Mouse (Mus musculus) cerebellum, adult 11-12 months (tissue): ENCODE data around the gene Mas1.

Experiments
- DNase-seq: peaks from one replicate; pipeline ENCODE4 v3.0.0; 2022

Mas1 gene

DNA sequence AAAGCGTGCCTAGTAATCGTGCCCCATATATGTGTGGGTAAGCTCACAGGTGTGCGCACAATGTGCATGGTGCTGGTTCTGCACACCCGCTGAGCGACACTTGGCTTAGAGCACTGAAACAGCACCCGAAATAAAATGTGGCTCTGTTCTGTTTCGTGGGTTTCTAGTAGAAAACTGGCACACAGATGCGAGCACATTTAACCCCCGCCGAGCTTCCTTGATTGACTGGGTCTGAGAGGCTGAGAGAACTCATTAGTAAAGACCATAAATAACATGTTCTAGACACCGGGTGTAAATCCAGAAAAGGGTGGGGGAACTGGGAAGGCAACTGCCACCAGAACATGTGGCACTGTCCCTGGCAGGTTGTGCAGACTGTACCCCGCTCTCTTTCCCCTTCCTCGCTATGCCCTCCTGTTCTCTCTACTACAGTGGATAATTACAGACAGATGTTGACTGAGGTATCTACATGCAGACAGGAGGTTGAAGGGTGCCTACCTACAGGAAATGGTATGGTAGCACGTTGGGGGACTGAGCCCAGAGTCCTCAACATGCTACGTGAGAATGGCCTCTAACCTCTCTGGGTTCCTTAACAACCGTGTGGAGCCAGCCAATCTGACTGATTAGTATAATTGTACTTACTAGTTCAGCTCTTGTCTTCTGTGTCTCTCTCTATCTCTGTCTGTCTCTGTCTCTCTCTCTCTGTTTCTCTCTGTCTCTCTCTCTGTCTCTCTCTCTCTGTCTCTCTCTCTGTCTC lies 4.5 kb upstream of the Mas1 start:
- DNase-seq = peak; percentile 58

DNA sequence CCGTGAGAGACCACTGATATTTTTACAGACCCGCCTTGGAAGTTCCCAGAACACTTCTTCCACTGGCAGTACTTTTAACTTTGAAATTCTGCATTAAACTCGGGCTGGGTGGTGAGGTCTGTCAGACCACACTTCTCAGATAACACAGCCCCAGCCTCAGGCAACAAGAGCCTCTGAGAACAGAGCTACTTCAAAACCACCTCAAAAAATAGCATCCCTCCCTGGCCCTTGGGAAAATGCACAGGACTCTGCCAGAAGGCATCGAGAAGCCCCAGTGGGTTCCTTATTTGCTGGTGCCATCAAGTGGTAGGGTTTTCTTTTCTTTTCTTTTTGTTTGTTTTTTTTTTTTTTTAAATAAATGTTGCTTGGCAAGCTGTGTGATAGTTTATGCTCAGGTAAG lies 697 bp upstream of the Mas1 start:
- DNase-seq = no peak

DNA sequence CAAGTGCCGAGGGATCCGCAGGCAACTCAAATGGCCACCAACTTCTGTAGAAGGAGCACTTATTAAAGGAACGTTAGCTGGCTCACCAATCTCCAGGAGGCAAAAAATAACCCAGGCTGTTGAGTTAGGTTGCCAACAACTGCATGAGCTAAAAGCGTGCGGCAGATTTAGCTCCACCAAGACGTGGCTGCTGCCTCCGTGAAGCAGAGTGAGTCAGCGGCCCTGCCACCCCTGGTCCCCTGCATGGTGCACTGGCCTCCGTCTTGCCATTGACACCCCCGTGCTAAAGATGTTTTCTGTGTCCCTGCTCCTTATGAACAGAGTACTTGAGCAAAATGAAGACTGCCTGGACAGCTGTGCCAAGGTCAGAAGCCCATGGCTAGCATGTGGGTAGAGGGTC lies 1.1 kb downstream of the Mas1 start:
- DNase-seq = no peak

DNA sequence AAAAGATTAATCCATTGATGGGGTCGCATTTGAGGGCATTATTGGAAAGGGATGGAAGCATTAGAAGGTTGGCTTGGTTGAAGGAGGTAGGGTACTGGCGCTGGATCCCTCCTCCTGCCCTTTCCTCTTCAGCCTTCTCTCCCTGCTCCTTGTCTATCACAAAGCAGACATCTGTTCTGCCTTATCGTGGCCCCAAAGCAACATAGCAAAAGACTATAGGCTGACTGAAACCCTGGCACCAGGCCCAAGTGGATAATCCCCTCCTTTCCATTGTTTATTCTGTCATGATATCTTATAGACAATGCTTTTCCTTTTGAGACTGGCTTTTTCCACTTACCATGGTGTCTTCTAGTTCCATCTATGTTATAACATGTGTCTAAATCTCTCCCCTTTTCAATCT lies 2.5 kb downstream of the Mas1 start:
- DNase-seq = no peak

DNA sequence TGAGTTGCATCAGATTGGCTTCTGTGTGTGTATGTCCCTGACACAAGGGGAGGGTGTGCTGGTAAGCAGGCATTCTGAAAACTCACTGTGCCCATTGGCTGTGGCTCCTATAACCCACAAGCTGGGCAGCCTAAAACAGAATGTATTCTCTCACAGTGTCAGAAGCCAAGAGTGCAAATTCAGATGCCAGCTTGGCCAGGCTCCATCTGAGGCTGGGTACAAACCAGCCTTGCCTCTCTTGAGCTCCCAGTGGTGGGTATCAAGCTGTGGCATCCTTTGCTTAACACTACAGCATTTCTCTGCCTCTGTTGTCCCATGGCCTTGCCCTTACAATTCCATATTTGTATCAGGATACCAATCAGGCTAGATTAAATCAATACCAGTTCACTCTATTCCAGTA lies 3.8 kb downstream of the Mas1 start:
- peak; percentile 37 for DNase-seq

DNA sequence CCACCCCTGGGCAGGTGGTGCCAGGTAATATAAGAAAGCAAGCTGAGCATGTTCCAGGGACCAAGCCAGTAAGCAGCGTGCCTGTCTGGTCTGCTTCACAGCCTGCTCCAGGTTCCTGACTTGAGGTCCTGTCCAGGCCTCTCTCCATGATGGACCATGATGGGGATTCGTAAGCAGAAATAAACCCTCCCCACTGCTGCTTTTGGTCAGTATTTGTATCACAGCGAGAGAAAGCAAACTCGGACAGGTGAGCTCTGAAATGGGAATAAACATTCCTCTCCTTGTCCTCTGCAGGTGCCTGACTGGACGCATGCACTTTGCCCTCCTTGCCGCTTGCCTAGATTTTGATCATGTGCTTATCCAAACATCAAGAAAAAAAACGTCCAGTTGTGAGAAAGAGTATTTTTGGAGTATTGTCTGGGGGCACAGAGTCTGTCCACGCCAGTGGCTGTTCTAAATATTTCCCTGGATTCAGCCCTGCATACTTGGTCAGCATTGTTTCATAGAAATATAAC lies 8.9 kb downstream of the Mas1 start:
- DNase-seq = no peak

DNA sequence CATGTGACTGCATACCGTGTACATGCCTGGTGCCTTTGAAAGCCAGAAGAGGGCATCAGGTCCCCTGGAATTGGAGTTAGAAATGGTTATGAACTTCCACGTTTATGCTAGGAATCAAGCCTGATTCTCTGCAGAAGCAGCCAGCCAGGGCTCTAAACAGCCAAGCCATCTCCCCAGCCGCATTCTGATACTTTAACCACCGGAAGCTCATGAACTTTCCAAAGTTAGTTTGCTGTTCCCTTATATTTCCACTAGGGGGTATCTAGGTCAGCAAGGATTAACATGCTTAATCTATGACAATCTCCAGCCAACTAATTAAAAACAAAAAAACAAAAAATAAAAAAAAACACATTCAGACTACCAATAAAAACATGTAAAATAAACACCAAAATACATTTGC lies 9.9 kb downstream of the Mas1 start:
- no peak for DNase-seq

DNA sequence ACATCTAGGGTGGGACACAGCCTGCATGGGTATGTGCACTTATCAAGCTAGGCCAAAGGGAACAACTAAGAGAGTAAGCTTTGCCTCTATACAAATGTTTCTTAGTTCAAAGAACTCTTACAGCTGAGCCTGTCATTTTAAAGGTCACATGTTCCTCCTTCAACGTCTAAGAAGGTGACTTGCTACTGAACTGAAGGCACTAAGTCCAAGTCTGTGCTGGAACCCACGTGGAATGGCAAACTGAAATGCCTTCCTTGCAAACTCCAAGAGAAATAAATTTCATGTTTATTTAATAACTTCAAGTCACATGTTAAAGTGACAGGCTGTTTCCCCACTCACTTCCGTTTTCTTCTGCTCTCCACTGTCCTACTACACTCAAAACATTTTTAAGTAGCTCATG lies 10.5 kb downstream of the Mas1 start:
- DNase-seq = no peak

DNA sequence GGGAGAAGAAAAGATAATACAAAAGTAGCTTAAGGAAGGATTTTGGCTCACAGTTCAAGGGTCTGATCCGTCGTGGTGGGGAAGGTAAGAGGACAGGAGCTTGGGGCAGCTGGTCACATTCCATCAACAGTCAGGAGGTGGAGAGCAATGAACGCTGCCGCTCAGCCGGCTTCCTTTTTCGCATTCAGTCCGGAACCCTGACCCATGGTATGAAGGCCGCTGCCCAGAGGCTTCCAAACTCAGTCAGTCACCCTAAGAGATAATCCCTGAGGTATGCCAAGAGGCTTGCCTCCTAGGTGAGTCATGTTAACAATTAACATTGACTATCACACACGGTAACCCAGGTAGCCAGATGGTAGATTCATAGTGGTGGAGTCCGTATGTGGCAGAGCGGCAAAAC lies 13.6 kb downstream of the Mas1 start:
- no peak for DNase-seq

DNA sequence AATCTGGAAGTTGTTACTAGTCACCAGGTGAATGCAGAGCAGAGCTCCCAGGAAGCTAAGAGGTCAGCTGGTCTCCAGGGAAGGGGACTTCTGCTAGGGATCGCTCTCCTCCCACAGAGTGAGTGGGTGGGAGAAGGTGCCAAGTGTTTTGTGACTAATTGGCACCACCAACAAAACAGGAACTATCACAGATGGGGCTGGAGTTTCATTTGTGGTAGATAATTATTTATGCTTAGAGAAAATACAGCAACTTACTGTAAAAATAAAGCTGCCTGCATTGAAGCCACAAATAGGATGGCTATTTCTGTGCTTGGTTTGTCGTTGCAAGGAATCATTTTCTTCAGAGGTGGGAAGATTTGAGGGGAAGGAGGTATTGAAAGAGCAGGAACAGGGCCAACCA lies 14.1 kb downstream of the Mas1 start:
- DNase-seq = no peak

DNA sequence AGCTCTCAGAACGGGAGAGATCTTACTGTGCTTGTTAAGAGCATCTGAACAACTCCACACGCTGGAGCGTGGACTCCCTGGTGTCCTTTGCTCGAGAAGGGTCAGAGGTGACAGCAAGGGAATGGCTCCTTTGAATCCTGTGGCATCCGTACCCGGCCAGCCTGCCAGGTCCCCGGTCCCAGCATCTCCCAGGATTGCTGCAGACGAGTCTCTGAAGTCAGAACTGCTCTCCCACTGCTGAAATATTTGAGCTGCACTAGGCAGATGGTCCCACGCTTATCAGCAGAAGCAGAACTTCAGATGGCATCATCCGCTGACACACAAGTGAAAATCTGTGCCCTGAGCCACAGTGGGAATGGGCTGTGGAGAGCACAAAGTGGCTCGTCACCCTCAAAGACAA lies 16.3 kb downstream of the Mas1 start:
- DNase-seq = no peak

DNA sequence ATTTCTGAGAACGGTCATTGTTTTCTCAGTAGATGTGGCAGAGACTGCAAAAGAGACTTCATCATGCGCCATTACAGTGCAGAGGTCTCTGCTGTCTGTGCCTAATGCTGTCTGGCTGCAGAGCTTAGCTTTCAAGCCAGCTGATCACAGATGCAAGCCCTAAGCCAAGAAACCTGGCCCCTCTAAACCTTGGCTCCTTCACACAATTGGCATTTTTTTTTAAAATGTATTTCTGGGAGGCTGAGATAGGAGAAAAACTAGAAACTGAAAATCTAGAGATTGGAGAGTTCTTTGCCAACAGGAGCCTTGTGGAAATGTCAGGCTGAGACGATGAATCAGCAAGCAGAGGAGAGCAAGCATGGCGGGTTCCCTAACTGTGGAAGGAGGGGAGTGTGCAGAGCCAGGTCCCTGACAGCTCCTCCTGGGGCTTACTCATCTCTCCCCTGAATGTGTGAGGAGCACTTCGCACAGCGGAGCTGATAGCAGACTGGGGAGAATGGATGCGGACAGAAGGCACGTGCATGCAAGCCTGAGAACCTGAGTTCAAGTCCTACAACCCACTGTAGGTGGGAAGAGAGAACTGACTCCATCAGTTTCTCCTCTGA lies 18.1 kb downstream of the Mas1 start:
- DNase-seq = no peak

DNA sequence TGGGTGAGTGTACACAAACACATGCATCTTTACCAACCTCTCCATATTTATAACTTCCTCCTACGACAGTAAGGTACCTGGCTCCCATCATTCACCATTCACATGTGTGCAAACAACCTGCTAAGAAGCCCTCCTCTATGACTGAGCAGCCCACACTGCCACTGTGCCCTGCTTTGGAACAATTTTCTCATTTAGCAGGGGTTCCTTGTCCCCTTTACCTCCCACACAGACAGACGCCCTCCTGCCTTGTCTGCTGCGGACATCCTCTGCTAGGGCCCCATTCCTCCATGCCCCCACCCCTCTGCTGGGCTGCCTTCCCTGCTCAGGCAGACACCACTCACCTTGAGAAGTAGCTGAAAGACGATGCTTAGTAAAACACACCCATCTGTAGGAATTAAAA lies 20.2 kb downstream of the Mas1 start:
- DNase-seq = no peak

DNA sequence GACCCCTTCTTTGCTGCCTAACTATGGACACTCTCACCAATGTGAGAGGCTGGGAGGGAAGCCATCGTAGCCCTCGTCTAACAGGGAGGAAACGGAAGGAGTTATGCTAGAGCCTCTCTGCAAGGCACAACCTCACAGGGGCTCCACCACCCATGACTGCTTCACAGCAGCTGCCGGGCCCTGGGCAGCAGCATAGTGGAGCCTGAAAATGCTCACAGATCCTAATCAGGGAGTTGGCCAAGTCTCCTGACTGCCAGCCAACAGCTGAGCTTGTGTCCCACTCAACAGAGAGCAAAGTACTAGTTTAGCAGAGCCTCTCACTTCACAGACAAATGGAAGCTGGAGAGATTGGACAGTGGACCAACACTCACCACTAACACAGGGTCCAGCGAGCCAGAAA lies 21.5 kb downstream of the Mas1 start:
- DNase-seq = no peak

DNA sequence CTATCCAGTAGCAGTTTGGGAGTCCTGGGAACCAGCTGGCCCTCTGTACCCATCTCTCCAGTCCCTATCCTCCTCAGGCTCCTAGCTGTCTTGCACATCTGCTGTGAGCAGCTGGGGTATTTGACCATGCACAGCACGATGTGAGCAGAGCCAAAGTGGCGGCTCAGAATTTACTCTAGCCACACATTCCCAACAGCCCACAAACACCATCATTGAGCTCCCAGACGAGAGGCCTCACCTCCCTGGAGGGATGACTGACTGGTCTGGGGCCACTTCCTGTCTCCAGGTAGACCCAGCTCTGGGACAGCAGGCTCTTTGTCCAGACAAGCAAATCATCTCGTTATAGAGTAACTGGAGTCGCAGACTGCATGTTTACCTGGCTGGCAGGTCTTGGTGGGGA lies 22.1 kb downstream of the Mas1 start:
- DNase-seq = no peak

DNA sequence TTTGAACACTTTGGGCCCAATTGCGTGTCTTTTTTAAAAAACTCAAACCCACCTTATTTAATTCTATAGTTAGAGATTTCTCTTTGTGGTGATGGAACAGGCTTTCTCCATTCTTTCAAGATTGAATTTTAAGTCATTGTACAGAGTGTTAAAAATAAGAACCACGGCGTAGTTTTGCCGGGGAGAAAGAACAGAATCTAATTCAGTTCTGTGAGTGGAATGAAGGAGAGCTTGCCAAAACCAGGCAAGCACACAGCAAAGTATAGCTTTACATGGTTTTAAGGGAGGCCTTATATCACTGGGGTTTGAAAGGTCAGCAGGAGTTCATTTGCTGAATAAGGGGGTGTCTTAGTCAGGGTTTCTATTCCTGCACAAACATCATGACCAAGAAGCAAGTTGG lies 23.4 kb downstream of the Mas1 start:
- DNase-seq = no peak

DNA sequence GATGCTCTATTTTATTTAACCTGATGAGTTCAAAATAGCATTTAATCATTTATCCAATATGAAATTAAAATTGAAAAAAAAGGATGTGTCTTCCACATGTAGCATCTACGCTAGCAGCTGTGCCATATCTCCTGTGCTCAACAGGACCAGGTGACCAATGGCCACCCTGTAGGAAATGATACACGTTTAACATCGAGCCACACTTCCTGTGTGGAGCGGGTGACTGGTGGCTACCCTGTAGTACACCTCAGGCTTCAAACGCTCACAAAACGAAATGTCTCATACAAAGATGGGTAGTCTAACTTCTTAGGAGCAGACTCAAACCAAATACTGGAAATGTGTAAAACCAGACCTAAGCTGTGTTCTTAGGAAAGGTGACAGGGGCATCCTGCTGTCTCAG lies 24.1 kb downstream of the Mas1 start:
- DNase-seq = no peak

DNA sequence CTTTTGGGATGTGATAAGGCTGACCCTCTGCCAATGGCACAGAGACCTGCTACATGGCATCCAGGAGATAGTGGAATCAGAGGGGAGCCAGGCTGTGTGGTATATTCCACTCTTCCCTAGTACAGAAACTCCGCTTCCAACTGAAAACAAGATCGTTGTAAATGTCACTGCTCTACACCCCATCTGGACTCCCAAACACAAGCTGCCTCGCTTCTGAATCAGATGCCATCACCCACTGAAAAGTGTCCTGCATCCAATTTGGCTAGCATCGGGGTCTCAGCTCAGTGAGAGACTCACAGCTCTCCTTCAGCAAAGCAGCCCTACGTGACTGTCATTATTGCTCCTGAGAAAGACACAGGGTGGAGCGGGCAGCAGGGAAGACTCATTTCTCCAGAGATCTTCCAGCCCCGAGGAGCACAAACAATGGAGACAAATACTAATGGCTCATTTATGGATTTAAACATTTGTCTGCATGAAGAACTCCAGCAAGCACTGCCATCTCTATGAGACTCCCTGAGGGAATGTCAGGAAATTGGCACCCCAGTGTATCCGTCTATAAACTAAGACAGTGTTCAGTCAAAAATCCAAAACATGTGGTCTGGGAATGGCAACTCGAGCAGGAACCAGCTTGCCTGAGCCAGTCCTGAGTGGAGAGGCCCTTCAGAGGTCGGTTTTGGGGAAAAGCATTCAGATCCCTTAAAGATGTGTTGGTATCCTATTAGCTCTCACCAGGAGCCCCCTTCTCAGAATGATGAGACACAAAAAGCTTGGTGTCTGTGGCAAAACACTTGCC lies 28.3 kb downstream of the Mas1 start:
- peak; percentile 62 for DNase-seq

DNA sequence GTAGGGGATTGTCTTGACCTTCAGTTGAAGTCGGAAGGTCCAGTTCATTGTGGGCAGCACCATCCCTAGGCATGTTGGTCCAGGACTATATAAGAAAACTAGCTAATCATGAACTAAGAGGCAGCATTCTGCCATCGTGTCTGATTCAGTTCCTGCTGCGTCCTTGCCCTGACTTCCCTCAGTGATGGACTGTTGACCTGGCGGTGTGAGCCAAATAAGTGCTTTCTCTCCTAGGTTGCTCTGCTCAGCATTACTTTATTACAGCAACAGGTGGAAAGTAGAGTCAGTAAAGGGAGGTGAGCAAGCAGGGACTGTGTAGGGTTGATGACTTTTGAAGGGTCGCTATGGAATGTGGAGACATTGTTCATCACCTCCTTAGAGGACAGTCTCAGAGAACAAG lies 32.2 kb downstream of the Mas1 start:
- peak; percentile 3 for DNase-seq

DNA sequence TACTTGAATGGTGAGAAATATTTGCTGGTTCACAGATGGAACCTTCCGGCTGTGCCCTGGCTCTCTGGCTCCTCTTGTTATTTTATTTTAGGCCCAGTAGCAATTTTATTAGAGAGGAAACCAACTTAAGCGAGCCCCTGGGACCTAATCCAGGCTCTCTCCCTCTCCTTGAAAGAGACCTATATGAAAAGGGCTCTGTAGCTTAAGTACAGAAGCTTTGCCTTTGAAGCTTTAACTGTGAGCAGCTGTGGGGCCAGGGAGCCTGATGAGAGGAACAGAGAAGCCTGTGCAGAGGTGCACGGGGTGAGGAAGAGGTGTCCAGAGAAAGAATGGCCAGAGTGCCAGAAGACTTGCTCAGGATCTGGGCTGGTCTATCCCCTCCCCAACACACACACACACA lies 33.1 kb downstream of the Mas1 start:
- DNase-seq = peak; percentile 3

DNA sequence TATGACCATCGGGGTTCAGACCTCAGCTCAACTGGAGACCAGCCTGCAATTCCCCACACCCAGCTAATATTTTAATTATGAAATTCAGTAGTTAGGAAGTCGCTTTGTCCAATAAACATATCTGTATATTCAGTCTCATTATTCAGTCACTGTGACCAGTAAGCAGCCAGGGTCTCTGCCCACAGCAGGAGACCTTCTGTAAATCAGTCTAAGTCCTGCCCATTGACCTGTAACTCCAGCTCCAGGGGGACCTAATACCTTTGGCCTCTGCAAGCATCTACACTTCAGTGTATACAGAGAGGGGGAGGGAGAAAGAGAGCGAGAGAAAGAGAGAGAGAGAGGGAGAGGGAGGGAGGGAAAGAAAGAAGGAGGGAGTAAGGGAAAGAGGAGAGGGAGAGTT lies 33.6 kb downstream of the Mas1 start:
- DNase-seq = peak; percentile 1

DNA sequence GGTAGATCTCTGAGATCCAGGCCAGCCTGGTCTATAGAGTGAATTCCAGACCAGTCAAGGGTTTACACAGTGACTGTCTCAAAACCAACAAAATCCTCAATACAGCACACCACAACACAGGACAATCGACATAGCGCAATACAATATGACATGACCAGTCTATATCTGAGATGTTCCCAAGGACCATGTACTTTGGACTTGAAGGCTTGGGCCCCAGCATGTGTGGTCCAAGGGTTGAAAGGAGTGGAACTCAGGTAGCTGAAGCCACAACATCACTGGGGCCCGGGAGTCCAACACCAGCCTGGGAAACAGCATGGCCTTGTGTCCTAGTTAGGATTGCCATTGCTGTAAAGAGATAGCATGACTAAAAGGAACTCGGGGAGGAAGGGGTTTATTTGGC lies 35.3 kb downstream of the Mas1 start:
- DNase-seq = peak; percentile 10

DNA sequence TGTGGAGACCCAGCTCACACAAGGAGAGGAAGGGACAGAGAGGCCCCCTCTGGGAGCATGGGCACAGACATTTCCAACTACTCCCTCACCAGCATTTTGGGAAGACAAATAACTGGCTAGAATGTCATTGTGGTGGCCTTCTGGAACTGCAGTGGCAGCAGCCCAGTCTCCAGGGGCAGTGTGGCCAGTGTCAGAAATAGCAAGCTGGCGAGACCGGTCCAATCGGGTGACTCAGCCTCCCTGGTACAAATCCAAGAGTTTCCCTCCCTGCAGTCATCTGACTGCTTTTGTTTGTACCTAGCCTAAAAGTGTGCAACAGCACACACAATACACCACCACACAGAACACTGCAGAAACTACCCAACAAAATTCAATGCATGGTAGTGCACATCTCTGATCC lies 35.7 kb downstream of the Mas1 start:
- DNase-seq = peak; percentile 80

DNA sequence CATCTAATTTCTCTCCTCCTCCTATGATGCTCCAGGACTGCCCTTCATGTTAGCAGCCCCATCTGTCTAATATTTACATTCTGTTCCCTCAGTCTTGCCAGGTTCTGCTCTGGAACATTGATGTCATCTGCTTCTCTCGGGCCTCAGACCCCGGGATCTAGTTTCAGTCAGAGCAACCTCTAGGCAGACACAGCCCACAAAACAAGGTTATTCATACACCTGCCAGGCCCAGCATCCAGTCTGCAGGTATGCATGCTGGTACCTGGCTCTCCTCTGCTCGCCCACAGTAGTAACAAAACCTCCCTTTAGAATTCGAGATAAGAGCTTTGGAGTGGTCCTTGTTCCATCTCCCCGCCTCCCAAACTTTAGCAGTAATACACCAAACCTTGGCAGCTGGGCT lies 37.6 kb downstream of the Mas1 start:
- peak; percentile 65 for DNase-seq
